In the genomic region with DNA sequence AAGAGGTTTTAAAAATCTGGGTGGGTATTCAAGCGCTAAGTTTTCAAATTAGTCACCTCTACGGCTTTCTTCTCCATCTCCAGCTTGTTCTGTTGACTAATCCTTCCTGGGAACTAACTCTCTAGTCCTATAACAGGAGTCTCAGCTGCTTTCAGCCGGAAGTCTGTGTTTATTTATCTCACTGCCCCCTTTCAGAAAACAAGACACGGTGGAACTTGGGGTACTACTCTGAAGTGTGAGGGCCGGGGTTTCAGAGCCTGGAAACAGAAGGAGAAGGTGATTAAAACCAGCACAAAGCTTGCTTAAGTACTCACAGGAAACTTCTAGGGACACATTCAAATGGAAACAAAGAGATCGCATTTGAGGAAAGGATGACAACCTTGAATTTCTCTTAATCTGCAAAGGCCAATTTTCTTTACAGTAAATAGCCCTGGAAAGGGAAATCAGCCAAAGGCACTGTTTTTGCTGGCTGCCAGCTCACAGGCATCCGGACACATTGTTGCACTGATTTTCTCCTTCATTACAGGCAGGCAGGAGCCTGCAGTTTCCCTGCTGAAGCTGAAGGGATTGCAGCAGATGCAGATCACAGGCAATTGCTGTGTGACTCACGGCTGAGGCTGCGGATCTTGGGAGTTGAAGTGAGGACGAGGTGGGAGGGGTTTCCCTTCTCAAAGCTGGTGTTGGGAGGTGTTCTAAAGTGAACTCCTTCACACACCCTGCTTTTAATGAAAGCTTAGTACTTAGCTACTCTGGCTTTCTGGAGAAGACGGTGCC, we compare ENCODE assay signal across 8 mouse cellular contexts. TPM values are rescaled to one million over a fixed set of nuclear protein-coding genes. Genes with fewer than 3 reads are reported as not detected.
DNase-seq lines count a peak whose midpoint lies in the region; ATAC-seq and TF ChIP-seq lines count a peak whose summit lies in the region.

No protein-coding gene starts in this region.

- peak overlapping the region; percentile 10; the same call in 1 of the 2 replicates for H3K4me2 ChIP-seq in forebrain, postnatal 0 days (ENCODE audit: low read depth)
- peak overlapping the region; percentile 14 for H3K4me2 ChIP-seq in heart, postnatal 0 days (ENCODE audit: low read depth, low read length)

- DNase-seq in cerebellum, postnatal 14 days: peak; percentile 20 to 25
- DNase-seq in cerebellum, postnatal 36 days: no peak
- peak; percentile 72 for DNase-seq in forebrain, postnatal 0 days
- DNase-seq in heart, postnatal 0 days (ENCODE audit: low spot score): peak; percentile 73
- peak; percentile 52 to 68 for DNase-seq in kidney, postnatal 4 days
- peak; percentile 24 for DNase-seq in lung, adult 2 months
- DNase-seq in ovary, postnatal 36 days (ENCODE audit: low spot score): peak; percentile 40

- peaks cover 15% of the 10 kb centered on the region; the same call in 1 of the 2 replicates for H3K4me1 ChIP-seq in forebrain, postnatal 0 days (ENCODE audit: insufficient read depth)
- H3K4me1 ChIP-seq in heart, postnatal 0 days (ENCODE audit: control insufficient read depth, insufficient read depth): no peaks in the 10 kb centered on the region; the same call in 1 of the 2 replicates
- H3K4me1 ChIP-seq in lung, adult 2 months (ENCODE audit: control insufficient read depth, insufficient read depth, low read length): peaks cover 4% of the 10 kb centered on the region; the same call in 1 of the 2 replicates

- H3K4me3 ChIP-seq in forebrain, postnatal 0 days (ENCODE audit: low read depth, low read length): no peak overlapping the region
- no peak overlapping the region for H3K4me3 ChIP-seq in heart, postnatal 0 days (ENCODE audit: low read depth, low read length)
- H3K4me3 ChIP-seq in lung, adult 2 months (replicated peaks; ENCODE audit: extremely low read depth, low read depth, low read length): no peak overlapping the region

- peak overlapping the region; percentile 25; the same call in 1 of the 2 replicates for H3K9ac ChIP-seq in forebrain, postnatal 0 days
- peak overlapping the region; percentile 4; the same call in 1 of the 2 replicates for H3K9ac ChIP-seq in heart, postnatal 0 days (replicated peaks; ENCODE audit: low read depth, low read length)

- 9% methylated on average over 11 of the region's 11 CpGs for WGBS in forebrain, postnatal 0 days
- WGBS in heart, postnatal 0 days: 24% methylated on average over 11 of the region's 11 CpGs
- WGBS in lung, adult 2 months: 21% methylated on average over 11 of the region's 11 CpGs

- no peaks in the 10 kb centered on the region for H3K27me3 ChIP-seq in forebrain, postnatal 0 days (ENCODE audit: insufficient read depth, low read length)
- no peaks in the 10 kb centered on the region for H3K27me3 ChIP-seq in heart, postnatal 0 days (ENCODE audit: control insufficient read depth, insufficient read depth, low read length)

- no peak for TF ChIP-seq CTCF in forebrain, postnatal 0 days (IDR thresholded peaks at IDR 0.05; ENCODE audit: low read depth)
- no peak for TF ChIP-seq CTCF in heart, postnatal 0 days (IDR thresholded peaks at IDR 0.05; ENCODE audit: low read depth)
- TF ChIP-seq CTCF in lung, adult 2 months (IDR thresholded peaks at IDR 0.05; ENCODE audit: insufficient read depth, low read length): no peak

- H3K36me3 ChIP-seq in forebrain, postnatal 0 days (ENCODE audit: insufficient read depth): no peaks in the 10 kb centered on the region
- no peaks in the 10 kb centered on the region for H3K36me3 ChIP-seq in heart, postnatal 0 days (replicated peaks; ENCODE audit: control insufficient read depth, insufficient read depth, low read length)

- H3K9me3 ChIP-seq in forebrain, postnatal 0 days (ENCODE audit: low read length): no peaks in the 10 kb centered on the region
- no peaks in the 10 kb centered on the region for H3K9me3 ChIP-seq in heart, postnatal 0 days (replicated peaks; ENCODE audit: control insufficient read depth, low read length)

- TF ChIP-seq POLR2A in lung, adult 2 months (IDR thresholded peaks at IDR 0.05; ENCODE audit: borderline replicate concordance, extremely low read depth, low read depth, low read length): no peak

- peak; percentile 95 for ATAC-seq in forebrain, postnatal 0 days
- peak; percentile 80 for ATAC-seq in heart, postnatal 0 days (ENCODE audit: insufficient read depth, low read depth)
- ATAC-seq in activated CD4-positive, CD25-positive, alpha-beta regulatory T cell, adult 4 months: no peak

- H3K27ac ChIP-seq in forebrain, postnatal 0 days (ENCODE audit: low read depth, low read length): peak overlapping the region; percentile 9; the same call in 1 of the 2 replicates
- H3K27ac ChIP-seq in heart, postnatal 0 days (ENCODE audit: low read depth): peak overlapping the region; percentile 54

- no peak for TF ChIP-seq EP300 in heart, postnatal 0 days (IDR thresholded peaks at IDR 0.05; ENCODE audit: low read depth)

RNA-seq across cellular contexts. Expression of a gene that starts 55.7 kb away (rescaled TPM):
- 36.7 and 49.6 TPM in 2 replicates for total RNA-seq in forebrain, postnatal 0 days (2014; rRNA removed)
- polyA plus RNA-seq in forebrain, postnatal 0 days (2015; fragmentation: Nextera tagmentation; extraction: Ambion mirVana): 8.1 and 11.8 TPM in 2 replicates
- 25.7 and 33.4 TPM in 2 replicates for total RNA-seq in heart, postnatal 0 days (2014; rRNA removed; ENCODE audit: low replicate concordance)
- polyA plus RNA-seq in heart, postnatal 0 days (2015; fragmentation: Nextera tagmentation; extraction: Ambion mirVana): 9.2 and 10.6 TPM in 2 replicates
- 9.8 and 17.3 TPM in 2 replicates for polyA plus RNA-seq in lung, adult 2 months (2012; rRNA removed)
- 10 to 100 TPM; 36.7 to 44.6 TPM for polyA plus RNA-seq in activated CD4-positive, CD25-positive, alpha-beta regulatory T cell, adult 4 months (2017; shearing (Covaris generic))

Comparison
In these comparisons a context has a peak if more than half of its experiments do, and no peak if none do; other contexts are left out.
1. DNase-seq: peak in cerebellum, postnatal 14 days (2 of 2), forebrain, postnatal 0 days (single experiment), heart, postnatal 0 days (single experiment), kidney, postnatal 4 days (2 of 2), lung, adult 2 months (single experiment) and ovary, postnatal 36 days (single experiment); none in cerebellum, postnatal 36 days (0 of 2).